Mouse (Mus musculus): ENCODE results near the gene Wdr46.
"Not testable (repeated sequence)": the region's sequence is repeated elsewhere in the genome, so short reads cannot be mapped to it uniquely, and the experiment has no call there.

GRCm38 (mm10) chr17:33893011-33893410 lies 47.4 kb upstream of the Wdr46 start:
- TF ChIP-seq CTCF (IDR thresholded peaks at IDR 0.05; ENCODE audit: low read depth); EP300 (optimal IDR thresholded peaks at IDR 0.05): not testable (repeated sequence)

Measured in stomach, postnatal 0 days (tissue).